Mouse (Mus musculus) MEL (cell line): ENCODE results near the gene Krt80.

Experiments used
- GABPA ChIP-seq: IDR thresholded peaks from 2 replicates; pipeline ENCODE4 v1.6.1; 2012; ENCODE audit warnings: low read depth, mild to moderate bottlenecking, inconsistent platforms, low read length, improper control_type of control experiment, moderate library complexity
- MXI1 ChIP-seq: IDR thresholded peaks from 2 replicates; pipeline ENCODE4 v1.6.1; 2011; ENCODE audit warnings: mild to moderate bottlenecking, low read depth, low read length, improper control_type of control experiment

DNA sequence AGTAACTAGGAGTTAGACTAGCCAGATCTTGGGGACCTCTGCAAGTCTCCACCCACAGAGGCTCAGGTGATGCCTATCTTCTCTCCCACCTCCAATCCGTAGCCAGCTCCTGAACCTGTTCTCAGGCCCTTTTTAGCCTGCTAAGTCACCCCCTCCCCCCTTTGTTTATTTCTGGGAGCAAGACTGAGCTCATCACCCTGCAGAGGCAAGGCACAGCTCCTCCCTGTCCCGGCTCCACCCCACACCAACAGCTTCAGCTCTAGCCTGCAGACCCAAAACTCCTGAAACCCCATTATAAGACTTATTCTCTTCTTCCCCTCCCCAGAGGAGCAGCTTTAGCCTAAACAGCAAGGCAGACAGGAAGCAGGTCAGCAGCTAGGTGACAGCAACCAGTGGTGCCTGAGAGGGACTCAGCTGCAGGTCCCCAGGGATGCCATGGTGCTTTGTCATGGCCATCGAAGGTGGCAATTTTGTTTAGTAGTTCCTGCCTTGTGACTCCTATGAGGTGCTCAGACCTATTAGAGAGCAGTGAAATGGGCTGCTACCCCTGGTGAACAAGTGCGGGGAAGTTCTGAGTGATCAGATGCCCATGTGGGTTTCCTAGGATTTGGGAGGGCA, 7.5 kb downstream of the Krt80 start:
- TF ChIP-seq MXI1: no peak
- no peak for TF ChIP-seq GABPA
